Mouse (Mus musculus): ENCODE measurements around the gene Pigo. TPM values are rescaled to one million over a fixed set of nuclear protein-coding genes. Genes with fewer than 3 reads are reported as not detected.
"Not testable (repeated sequence)": the region's sequence is repeated elsewhere in the genome, so short reads cannot be mapped to it uniquely, and the experiment has no call there.

The Pigo gene
- polyA plus RNA-seq, 2 experiments, result 8.3 to 9.2 TPM

- DNase-seq (ENCODE audit: low read depth in 3 of 3, low spot score in 3 of 3) (no peak), ATAC-seq (ENCODE audit: insufficient read depth) (no peak)
- Histone ChIP-seq H3K9ac (replicated peaks) (no peak overlapping the region), H3K36me3 (replicated peaks; ENCODE audit: control insufficient read depth, insufficient read depth, low read depth) (peaks cover 2% of the 10 kb centered on the region), H3K4me3 (ENCODE audit: insufficient read depth in 1 of 2, low read depth in 2 of 2, low read length in 2 of 2) (no peak overlapping the region), H3K4me2 (ENCODE audit: low read depth) (no peak overlapping the region), H3K4me1 (replicated peaks; ENCODE audit: control insufficient read depth in 2 of 2, insufficient read depth in 2 of 2, low read length in 1 of 2) (peaks cover 12 to 16% of the 10 kb centered on the region in 2 experiments), H3K27me3 (ENCODE audit: control insufficient read depth, insufficient read depth, low read length) (no peaks in the 10 kb centered on the region), H3K27ac (no peak overlapping the region), H3K9me3 (ENCODE audit: control insufficient read depth, low read length) (no peaks in the 10 kb centered on the region)
- 69% methylated on average over 12 of the region's 12 CpGs for whole genome bisulfite sequencing (ENCODE audit: insufficient replicate concordance)
- TF ChIP-seq EP300 (IDR thresholded peaks at IDR 0.05; ENCODE audit: low read depth) (no peak), CTCF (IDR thresholded peaks at IDR 0.05; ENCODE audit: low read depth) (no peak)
Measured at GRCm38 (mm10) chr4:43002756-43003439, 22.7 kb downstream of the Pigo start.

GRCm38 (mm10) chr4:43001272-43001671 is 24.3 kb downstream of the Pigo start:
- H3K27me3 ChIP-seq (ENCODE audit: control insufficient read depth, insufficient read depth, low read length), result no peaks in the 10 kb centered on the region
- H3K4me3 ChIP-seq (ENCODE audit: insufficient read depth in 1 of 2, low read depth in 2 of 2, low read length in 2 of 2), result no peak overlapping the region
- WGBS (ENCODE audit: insufficient replicate concordance), result 73% methylated on average over 2 of the region's 2 CpGs

GRCm38 (mm10) chr4:43000141-43000986 is 25.3 kb downstream of the Pigo start, which contains the start of gene Vcp:
Vcp (minus strand) TSS chr4:43000507.
- H3K27me3 ChIP-seq (ENCODE audit: control insufficient read depth, insufficient read depth, low read length); H3K9me3 ChIP-seq (ENCODE audit: control insufficient read depth, low read length): not testable (repeated sequence)
- Histone ChIP-seq H3K4me1 (replicated peaks; ENCODE audit: control insufficient read depth in 2 of 2, insufficient read depth in 2 of 2, low read length in 1 of 2) (peaks cover 14 to 22% of the 10 kb centered on the region in 2 experiments), H3K4me2 (ENCODE audit: low read depth) (peak within 1 kb of the TSS; percentile 87), H3K36me3 (replicated peaks; ENCODE audit: control insufficient read depth, insufficient read depth, low read depth) (peaks cover 19% of the 10 kb centered on the region), H3K4me3 (ENCODE audit: insufficient read depth in 1 of 2, low read depth in 2 of 2, low read length in 2 of 2) (peak within 1 kb of the TSS; percentile 93 to 100), H3K9ac (replicated peaks) (peak within 1 kb of the TSS; percentile 99), H3K27ac (peak within 1 kb of the TSS; percentile 97)
- ATAC-seq (ENCODE audit: insufficient read depth) (peak; percentile 96), DNase-seq (ENCODE audit: low read depth in 3 of 3, low spot score in 3 of 3) (peak; percentile 99)
- WGBS (ENCODE audit: insufficient replicate concordance), result 1% methylated on average over 49 of the region's 56 CpGs

More at GRCm38 (mm10) chr4:43001272-43001671, 24.3 kb downstream of the Pigo start:
- Histone ChIP-seq H3K36me3 (replicated peaks; ENCODE audit: control insufficient read depth, insufficient read depth, low read depth) (peaks cover 12% of the 10 kb centered on the region), H3K27ac (no peak overlapping the region), H3K4me2 (ENCODE audit: low read depth) (no peak overlapping the region), H3K9ac (replicated peaks) (no peak overlapping the region), H3K9me3 (ENCODE audit: control insufficient read depth, low read length) (no peaks in the 10 kb centered on the region), H3K4me1 (replicated peaks; ENCODE audit: control insufficient read depth in 2 of 2, insufficient read depth in 2 of 2, low read length in 1 of 2) (peaks cover 14 to 22% of the 10 kb centered on the region in 2 experiments)
- DNase-seq (ENCODE audit: low read depth in 3 of 3, low spot score in 3 of 3) (no peak), ATAC-seq (ENCODE audit: insufficient read depth) (no peak)
- TF ChIP-seq EP300 (IDR thresholded peaks at IDR 0.05; ENCODE audit: low read depth), result no peak
- TF ChIP-seq CTCF (IDR thresholded peaks at IDR 0.05; ENCODE audit: low read depth), result no peak

- ATAC-seq (ENCODE audit: insufficient read depth), result peak; percentile 68
- Histone ChIP-seq H3K4me1 (replicated peaks; ENCODE audit: control insufficient read depth in 2 of 2, insufficient read depth in 2 of 2, low read length in 1 of 2) (peaks cover 14 to 22% of the 10 kb centered on the region in 2 experiments), H3K27me3 (ENCODE audit: control insufficient read depth, insufficient read depth, low read length) (no peaks in the 10 kb centered on the region), H3K27ac (peak overlapping the region; percentile 97), H3K9ac (replicated peaks) (peak overlapping the region; percentile 99), H3K36me3 (replicated peaks; ENCODE audit: control insufficient read depth, insufficient read depth, low read depth) (peaks cover 27% of the 10 kb centered on the region), H3K4me3 (ENCODE audit: insufficient read depth in 1 of 2, low read depth in 2 of 2, low read length in 2 of 2) (peak overlapping the region; percentile 93 to 100), H3K9me3 (ENCODE audit: control insufficient read depth, low read length) (no peaks in the 10 kb centered on the region), H3K4me2 (ENCODE audit: low read depth) (peak overlapping the region; percentile 87)
- under 1% methylated on average over 43 of the region's 51 CpGs for WGBS (ENCODE audit: insufficient replicate concordance)
- DNase-seq (ENCODE audit: low read depth in 3 of 3, low spot score in 3 of 3), result peak; percentile 56 to 70 (median 61)
- TF ChIP-seq CTCF (IDR thresholded peaks at IDR 0.05; ENCODE audit: low read depth) (peak; percentile 33), EP300 (IDR thresholded peaks at IDR 0.05; ENCODE audit: low read depth) (no peak)
Measured at GRCm38 (mm10) chr4:42999451-43000140, 26.0 kb downstream of the Pigo start.

Data from liver, embryonic 14.5 days (tissue).